In the genomic region with DNA sequence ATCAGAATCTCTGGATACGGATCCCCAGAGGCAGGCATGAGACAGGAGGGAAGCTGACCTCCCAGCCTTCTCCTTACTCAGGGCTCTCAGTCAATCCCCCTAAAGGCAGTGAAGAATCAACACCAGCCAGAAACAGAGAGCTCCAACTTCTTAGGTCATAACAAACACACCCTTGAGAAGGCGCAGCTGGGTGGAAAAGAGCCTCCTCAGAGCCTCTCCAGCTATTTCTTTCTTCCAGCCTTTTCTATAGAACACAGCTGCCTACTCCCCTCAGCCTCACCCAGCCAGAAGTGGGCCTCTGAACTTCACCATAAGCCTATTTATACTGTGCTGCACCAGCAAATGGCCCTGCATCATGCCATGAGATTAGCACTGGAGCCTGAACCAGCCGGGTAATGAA, we compare ENCODE assay signal across 8 mouse cellular contexts.
A peak's percentile ranks its signal among the peaks of the same experiment; 100 is the strongest.
DNase-seq lines count a peak whose midpoint lies in the region; ATAC-seq and TF ChIP-seq lines count a peak whose summit lies in the region.
"Had no signal": no experiment of that assay in that cellular context is flagged by ENCODE, and none has a peak within 500 bp of the region (broad histone marks: within the 10 kb centered on the region; RNA-seq: fewer than 3 reads in every experiment).

No protein-coding gene starts in this region.

- no peak for TF ChIP-seq EP300 in heart, postnatal 0 days (IDR thresholded peaks at IDR 0.05; ENCODE audit: low read depth)

- H3K36me3 ChIP-seq in heart, embryonic 12.5 days, result no peaks in the 10 kb centered on the region
- no peaks in the 10 kb centered on the region for H3K36me3 ChIP-seq in lung, embryonic 15.5 days
- H3K36me3 ChIP-seq in heart, postnatal 0 days (replicated peaks; ENCODE audit: control insufficient read depth, insufficient read depth, low read length), result no peaks in the 10 kb centered on the region
- no peaks in the 10 kb centered on the region for H3K36me3 ChIP-seq in intestine, postnatal 0 days (ENCODE audit: control insufficient read depth, insufficient read depth)

- ATAC-seq in heart, embryonic 12.5 days (ENCODE audit: insufficient number of reproducible peaks, low FRiP score), result no peak
- ATAC-seq in lung, embryonic 15.5 days (ENCODE audit: borderline replicate concordance, extremely low read depth, low FRiP score, low TSS enrichment), result 0 out of 2 replicates have a peak, but pooled peaks have one; percentile 8
- ATAC-seq in heart, postnatal 0 days (ENCODE audit: insufficient read depth, low read depth), result peak; percentile 45; the same call in 1 of the 2 replicates
- no peak for ATAC-seq in intestine, postnatal 0 days

- H3K27ac ChIP-seq in heart, embryonic 12.5 days (ENCODE audit: poor library complexity, severe bottlenecking), result no peak overlapping the region
- H3K27ac ChIP-seq in lung, embryonic 15.5 days, result no peak overlapping the region
- H3K27ac ChIP-seq in heart, postnatal 0 days (ENCODE audit: low read depth), result no peak overlapping the region
- H3K27ac ChIP-seq in intestine, postnatal 0 days (ENCODE audit: low read depth, low read length), result 0 out of 2 replicates have a peak overlapping the region, but pooled peaks have one; percentile 28

- peaks cover 17% of the 10 kb centered on the region for H3K4me1 ChIP-seq in heart, embryonic 12.5 days (replicated peaks)
- H3K4me1 ChIP-seq in lung, embryonic 15.5 days, result peaks cover 15% of the 10 kb centered on the region; the same call in 1 of the 2 replicates
- peaks cover 16% of the 10 kb centered on the region for H3K4me1 ChIP-seq in heart, postnatal 0 days (ENCODE audit: control insufficient read depth, insufficient read depth)
- H3K4me1 ChIP-seq in intestine, postnatal 0 days (replicated peaks; ENCODE audit: control insufficient read depth, insufficient read depth, low read length), result 0 out of 2 replicates have a peak, but pooled peaks cover 7% of the 10 kb centered on the region

- peak; percentile 55 to 64 for DNase-seq in heart, adult 18-20 months
- no peak for DNase-seq in lung, adult 18-20 months
- no peak for DNase-seq in heart, postnatal 0 days (ENCODE audit: low spot score)
- no peak for DNase-seq in cerebellum, postnatal 25 days
- DNase-seq: thymus, postnatal 4 days had no signal

- no peak overlapping the region for H3K9ac ChIP-seq in heart, embryonic 12.5 days
- H3K9ac ChIP-seq in lung, embryonic 15.5 days, result no peak overlapping the region
- H3K9ac ChIP-seq in heart, postnatal 0 days (replicated peaks; ENCODE audit: low read depth, low read length), result no peak overlapping the region
- no peak overlapping the region for H3K9ac ChIP-seq in intestine, postnatal 0 days (ENCODE audit: low read depth, low read length)

- no peak for TF ChIP-seq CTCF in heart, postnatal 0 days (IDR thresholded peaks at IDR 0.05; ENCODE audit: low read depth)
- TF ChIP-seq CTCF in intestine, postnatal 0 days (IDR thresholded peaks at IDR 0.05; ENCODE audit: low read depth), result 0 out of 2 replicates have a peak, but pooled peaks have one; percentile 1

- WGBS in heart, embryonic 12.5 days, result 64% methylated on average over 3 of the region's 3 CpGs
- WGBS in lung, embryonic 15.5 days, result 40% methylated on average over 3 of the region's 3 CpGs
- 62% methylated on average over 3 of the region's 3 CpGs for WGBS in heart, postnatal 0 days
- 46% methylated on average over 3 of the region's 3 CpGs for WGBS in intestine, postnatal 0 days

- no peaks in the 10 kb centered on the region for H3K9me3 ChIP-seq in heart, embryonic 12.5 days (replicated peaks)
- no peaks in the 10 kb centered on the region for H3K9me3 ChIP-seq in lung, embryonic 15.5 days
- H3K9me3 ChIP-seq in heart, postnatal 0 days (replicated peaks; ENCODE audit: control insufficient read depth, low read length), result no peaks in the 10 kb centered on the region
- no peaks in the 10 kb centered on the region for H3K9me3 ChIP-seq in intestine, postnatal 0 days (ENCODE audit: control insufficient read depth)

- H3K27me3 ChIP-seq in heart, embryonic 12.5 days (replicated peaks), result no peaks in the 10 kb centered on the region
- H3K27me3 ChIP-seq in lung, embryonic 15.5 days, result no peaks in the 10 kb centered on the region
- no peaks in the 10 kb centered on the region for H3K27me3 ChIP-seq in heart, postnatal 0 days (ENCODE audit: control insufficient read depth, insufficient read depth, low read length)
- H3K27me3 ChIP-seq in intestine, postnatal 0 days (replicated peaks; ENCODE audit: control insufficient read depth, insufficient read depth, low read length), result no peaks in the 10 kb centered on the region

- no peak overlapping the region for H3K4me3 ChIP-seq in heart, embryonic 12.5 days
- no peak overlapping the region for H3K4me3 ChIP-seq in lung, embryonic 15.5 days
- no peak overlapping the region for H3K4me3 ChIP-seq in heart, postnatal 0 days (ENCODE audit: low read depth, low read length)
- H3K4me3 ChIP-seq in intestine, postnatal 0 days (ENCODE audit: low read depth, low read length), result no peak overlapping the region

- H3K4me2 ChIP-seq in heart, embryonic 12.5 days, result no peak overlapping the region
- no peak overlapping the region for H3K4me2 ChIP-seq in lung, embryonic 15.5 days
- H3K4me2 ChIP-seq in heart, postnatal 0 days (ENCODE audit: low read depth, low read length), result no peak overlapping the region
- no peak overlapping the region for H3K4me2 ChIP-seq in intestine, postnatal 0 days (replicated peaks; ENCODE audit: low read depth)

Comparison
In these comparisons a context has a peak if more than half of its experiments do, and no peak if none do; other contexts are left out.
1. DNase-seq: peak in heart, adult 18-20 months (2 of 2); none in lung, adult 18-20 months (0 of 2), heart, postnatal 0 days (single experiment) and cerebellum, postnatal 25 days (0 of 2).
2. ATAC-seq: peak in lung, embryonic 15.5 days (single experiment) and heart, postnatal 0 days (single experiment); none in heart, embryonic 12.5 days (single experiment) and intestine, postnatal 0 days (single experiment).